Mouse (Mus musculus) CH12.LX (cell line): ENCODE data around the gene Pilra. TPM values are rescaled to one million over a fixed set of nuclear protein-coding genes. Genes with fewer than 3 reads are reported as not detected.

Experiments
- DNase-seq: peaks from one replicate; pipeline ENCODE4 v3.0.0-alpha.2; 2013; ENCODE audit errors: extremely low read depth
- H3K27ac ChIP-seq: 2 replicates; pipeline ENCODE4 v1.5.1; 2012; ENCODE audit warnings: low read depth, mild to moderate bottlenecking, control low read depth, moderate library complexity; ENCODE audit not compliant: insufficient read depth
- H3K27me3 ChIP-seq: replicated peaks from 2 replicates; pipeline ENCODE3; 2012; ENCODE audit warnings: inconsistent platforms
- H3K36me3 ChIP-seq, 2 experiments: replicated peaks in 1 of 2; 2 replicates each; pipeline versions ENCODE3 to v1.6.1; 2012; ENCODE audit warnings: inconsistent platforms in 1 of 2, low read length in 1 of 2, mild to moderate bottlenecking in 1 of 2, mixed read lengths in 1 of 2, moderate library complexity in 1 of 2; ENCODE audit not compliant: control insufficient read depth in 1 of 2, insufficient read depth in 1 of 2
- H3K4me1 ChIP-seq, 2 experiments: 2 replicates each; pipeline ENCODE4 v1.6.1; 2012; ENCODE audit warnings: inconsistent platforms in 1 of 2, moderate library complexity in 1 of 2; ENCODE audit not compliant: insufficient read depth in 2 of 2, control insufficient read depth in 1 of 2
- H3K4me2 ChIP-seq: 2 replicates; pipeline ENCODE4 v1.6.1; 2012; ENCODE audit warnings: low read depth, mild to moderate bottlenecking, control low read depth; ENCODE audit not compliant: poor library complexity, insufficient read depth, severe bottlenecking
- H3K4me3 ChIP-seq, 3 experiments: fragments of 150-350 bp in 1 of 3; sonication (generic) in 1 of 3; replicated peaks in 1 of 3; 2 replicates each; pipeline versions ENCODE3 to v1.5.1; 2011 to 2012; ENCODE audit warnings: low read depth in 2 of 3, low read length in 2 of 3, mild to moderate bottlenecking in 2 of 3, moderate library complexity in 2 of 3, control low read depth in 1 of 3, improper control_type of control experiment in 1 of 3, inconsistent platforms in 1 of 3, mixed read lengths in 1 of 3; ENCODE audit not compliant: poor library complexity in 1 of 3
- H3K79me2 ChIP-seq: replicated peaks from 2 replicates; pipeline ENCODE4 v1.6.1; 2012; ENCODE audit warnings: mild to moderate bottlenecking, moderate library complexity; ENCODE audit not compliant: control insufficient read depth, poor library complexity, insufficient read depth, severe bottlenecking; ENCODE audit errors: extremely low read depth
- H3K9ac ChIP-seq: 2 replicates; pipeline ENCODE4 v1.6.1; 2012; ENCODE audit warnings: low read depth, mild to moderate bottlenecking, control low read depth, moderate library complexity; ENCODE audit not compliant: insufficient read depth
- H3K9me3 ChIP-seq: replicated peaks from 2 replicates; pipeline ENCODE3; 2012; ENCODE audit warnings: low read length, inconsistent platforms, mixed read lengths
- CHD2 ChIP-seq: IDR thresholded peaks from 2 replicates; pipeline ENCODE4 v1.6.1; 2011; ENCODE audit warnings: low read length, improper control_type of control experiment
- CTCF ChIP-seq, 2 experiments: IDR thresholded peaks in 1 of 2; conservative IDR thresholded peaks in 1 of 2; 2 replicates each; pipeline ENCODE4 v1.5.1; 2011 to 2012; ENCODE audit warnings: low read depth in 2 of 2, low read length in 2 of 2, improper control_type of control experiment in 1 of 2, inconsistent platforms in 1 of 2, mild to moderate bottlenecking in 1 of 2, moderate library complexity in 1 of 2
- ELF1 ChIP-seq: IDR thresholded peaks from 2 replicates; pipeline ENCODE4 v1.6.1; 2014; ENCODE audit warnings: low read depth, mild to moderate bottlenecking, inconsistent platforms, low read length, improper control_type of control experiment
- EP300 ChIP-seq: IDR thresholded peaks from 2 replicates; pipeline ENCODE4 v1.6.1; 2011; ENCODE audit warnings: low read length, improper control_type of control experiment
- ETS1 ChIP-seq: conservative IDR thresholded peaks from 2 replicates; pipeline ENCODE4 v1.6.1; 2012; ENCODE audit warnings: low read depth, mild to moderate bottlenecking, inconsistent platforms, low read length, improper control_type of control experiment, moderate library complexity
- GABPA ChIP-seq: IDR thresholded peaks from 2 replicates; pipeline ENCODE4 v1.6.1; 2012; ENCODE audit warnings: low read depth, low read length, improper control_type of control experiment, inconsistent platforms; ENCODE audit not compliant: insufficient replicate concordance
- HCFC1 ChIP-seq: IDR thresholded peaks from 2 replicates; pipeline ENCODE4 v1.6.1; 2012; ENCODE audit warnings: low read depth, mild to moderate bottlenecking, inconsistent platforms, low read length, improper control_type of control experiment
- IRF4 ChIP-seq: IDR thresholded peaks from 2 replicates; pipeline ENCODE4 v1.6.1; 2014; ENCODE audit warnings: low read depth, mild to moderate bottlenecking, inconsistent platforms, low read length, improper control_type of control experiment
- JUN ChIP-seq: IDR thresholded peaks from 2 replicates; pipeline ENCODE4 v1.6.1; 2011; ENCODE audit warnings: low read depth, mild to moderate bottlenecking, low read length, improper control_type of control experiment, moderate library complexity; ENCODE audit not compliant: insufficient read depth
- JUND ChIP-seq: conservative IDR thresholded peaks from 2 replicates; pipeline ENCODE4 v1.6.1; 2011; ENCODE audit warnings: low read depth, low read length, improper control_type of control experiment
- KAT2A ChIP-seq: IDR thresholded peaks from 2 replicates; pipeline ENCODE4 v1.6.1; 2012; ENCODE audit warnings: low read length, improper control_type of control experiment, inconsistent platforms; ENCODE audit not compliant: insufficient replicate concordance
- MAFK ChIP-seq: IDR thresholded peaks from 2 replicates; pipeline ENCODE4 v1.6.1; 2011; ENCODE audit warnings: low read length, improper control_type of control experiment; ENCODE audit not compliant: insufficient replicate concordance
- MYC ChIP-seq: IDR thresholded peaks from 2 replicates; pipeline ENCODE4 v1.6.1; 2011; ENCODE audit warnings: low read depth, mild to moderate bottlenecking, improper control_type of control experiment, low read length
- NRF1 ChIP-seq: IDR thresholded peaks from 2 replicates; pipeline ENCODE4 v1.6.1; 2014; ENCODE audit warnings: low read depth, mild to moderate bottlenecking, inconsistent platforms, low read length, improper control_type of control experiment, moderate library complexity
- PAX5 ChIP-seq: IDR thresholded peaks from 2 replicates; pipeline ENCODE4 v1.6.1; 2012; ENCODE audit warnings: low read length, inconsistent platforms, mixed read lengths
- POLR2A ChIP-seq: IDR thresholded peaks from 2 replicates; pipeline ENCODE4 v1.6.1; 2011; ENCODE audit warnings: low read depth, mild to moderate bottlenecking, improper control_type of control experiment, low read length
- RCOR1 ChIP-seq: conservative IDR thresholded peaks from 2 replicates; pipeline ENCODE4 v1.6.1; 2012; ENCODE audit warnings: low read depth, mild to moderate bottlenecking, inconsistent platforms, low read length, improper control_type of control experiment
- SMC3 ChIP-seq: IDR thresholded peaks from 2 replicates; pipeline ENCODE4 v1.6.1; 2011; ENCODE audit warnings: low read depth, low read length, improper control_type of control experiment
- UBTF ChIP-seq: IDR thresholded peaks from 2 replicates; pipeline ENCODE4 v1.6.1; 2012; ENCODE audit warnings: low read depth, mild to moderate bottlenecking, inconsistent platforms, low read length, improper control_type of control experiment, moderate library complexity
- ZNF384 ChIP-seq: IDR thresholded peaks from 2 replicates; pipeline ENCODE4 v1.6.1; 2012; ENCODE audit warnings: low read depth, low read length, improper control_type of control experiment, inconsistent platforms
- dilution Hi-C: fragments of 300-500 bp; cut with MboI; formaldehyde crosslinking; loops from 2 replicates; pipeline ENCODE4 v1.14.3; 2020; ENCODE audit warnings: low sequenced_read_pairs; ENCODE audit not compliant: extremely low pct_unique_long_range_greater_than_20kb, extremely low pct_ligation_motif_present
- in situ Hi-C: fragments of 300-500 bp; cut with MboI; formaldehyde crosslinking; loops from 3 replicates; pipeline ENCODE4 v1.14.3; 2019; ENCODE audit warnings: low sequenced_read_pairs, low pct_ligation_motif_present, low pct_unique_long_range_greater_than_20kb, mixed read lengths
- polyA plus RNA-seq: library from polyadenylated mRNA; unstranded; fragments of >175 nt; gene quantifications from 2 replicates; pipeline ENCODE4 v1.2.1, GENCODE M21; 2012; ENCODE audit warnings: low read depth; ENCODE audit not compliant: insufficient read length
- total RNA-seq, 2 experiments: library from RNA; depleted of rRNA; stranded (reverse); fragments of 300-350 nt in 1 of 2; fragments of >200 nt in 1 of 2; gene quantifications; 2 replicates each; pipeline ENCODE4 v1.2.3; 2012 to 2014

Pilra gene
- total and polyA plus RNA-seq, 3 experiments = 0.08 to 0.66 TPM; not detected in 1

DNA sequence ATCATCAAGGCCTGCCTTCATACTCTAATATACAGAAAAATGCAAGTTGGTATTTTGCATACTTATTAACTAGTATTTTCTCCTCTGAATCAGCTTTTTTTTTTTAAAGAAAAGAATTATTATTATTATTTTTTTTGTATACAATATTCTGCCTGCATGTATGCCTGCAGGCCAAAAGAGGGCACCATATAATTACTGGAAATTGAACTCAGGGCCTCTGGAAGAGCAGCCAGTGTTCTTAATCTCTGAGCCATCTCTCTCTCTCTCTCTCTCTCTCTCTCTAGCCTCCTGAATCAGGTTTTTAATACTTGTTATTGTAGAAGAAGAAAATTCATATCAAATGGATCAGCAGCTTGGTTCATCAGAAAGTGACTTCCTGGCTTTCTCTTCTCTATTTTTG, 44.5 kb downstream of the Pilra start (continued):
- TF ChIP-seq KAT2A (no peak), POLR2A (no peak), UBTF (no peak), ELF1 (no peak), RCOR1 (no peak), HCFC1 (no peak), MYC (no peak), PAX5 (no peak), JUN (no peak), EP300 (no peak), JUND (no peak), GABPA (no peak), MAFK (no peak), NRF1 (no peak)
- TF ChIP-seq, all 38 proteins: peak for 5

DNA sequence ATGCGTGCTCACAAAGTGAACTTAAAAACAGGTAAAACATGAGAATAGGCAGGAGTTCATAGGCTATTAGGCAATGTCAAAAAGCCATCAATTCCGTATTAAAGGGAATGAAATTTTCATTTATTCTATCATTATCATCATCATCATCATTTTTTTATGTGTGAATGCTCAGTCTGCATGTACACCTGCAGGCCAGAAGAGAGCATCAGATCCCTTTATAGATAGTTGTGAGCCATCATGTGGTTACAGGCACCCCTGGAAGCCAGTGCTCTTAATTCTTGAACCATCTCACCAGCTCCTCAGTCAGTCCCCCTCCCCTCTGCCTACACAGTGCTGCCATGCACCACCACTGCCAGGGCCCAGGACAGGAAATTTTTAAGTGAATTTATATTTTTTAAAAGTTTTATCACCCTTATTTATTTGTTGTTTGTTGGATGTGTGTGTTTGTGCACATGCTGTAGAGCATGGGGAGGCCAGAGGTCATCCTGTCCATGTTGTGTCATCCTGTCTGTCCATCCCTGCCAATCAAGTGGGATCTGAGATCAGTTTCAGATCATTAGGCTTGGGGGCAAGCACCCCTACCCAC, 47.0 kb downstream of the Pilra start:
- Histone ChIP-seq H3K27ac (no peak overlapping the region), H3K9ac (no peak overlapping the region), H3K9me3 (peaks cover 2% of the 10 kb centered on the region), H3K36me3 (peaks cover 7 to 12% of the 10 kb centered on the region in 2 experiments), H3K4me3 (no peak overlapping the region), H3K27me3 (no peaks in the 10 kb centered on the region), H3K4me2 (no peak overlapping the region), H3K79me2 (peaks cover 18% of the 10 kb centered on the region), H3K4me1 (peaks cover 11 to 18% of the 10 kb centered on the region in 2 experiments)
- TF ChIP-seq CTCF (conservative IDR thresholded peaks at IDR 0.05 in 1 of 2, IDR thresholded peaks at IDR 0.05 in 1 of 2; ENCODE audit: low read depth in 2 of 2, low read length in 2 of 2) (peak in 1 of 2 experiments; percentile 37; a peak in 2 of 4 replicates), IRF4 (no peak), CHD2 (no peak), MAFK (no peak), KAT2A (no peak), SMC3 (0 out of 2 replicates have a peak, but pooled peaks have one; percentile 5)
- no peak for DNase-seq
- in situ Hi-C loops = no loop called here
- dilution Hi-C loops = no loop called here

DNA sequence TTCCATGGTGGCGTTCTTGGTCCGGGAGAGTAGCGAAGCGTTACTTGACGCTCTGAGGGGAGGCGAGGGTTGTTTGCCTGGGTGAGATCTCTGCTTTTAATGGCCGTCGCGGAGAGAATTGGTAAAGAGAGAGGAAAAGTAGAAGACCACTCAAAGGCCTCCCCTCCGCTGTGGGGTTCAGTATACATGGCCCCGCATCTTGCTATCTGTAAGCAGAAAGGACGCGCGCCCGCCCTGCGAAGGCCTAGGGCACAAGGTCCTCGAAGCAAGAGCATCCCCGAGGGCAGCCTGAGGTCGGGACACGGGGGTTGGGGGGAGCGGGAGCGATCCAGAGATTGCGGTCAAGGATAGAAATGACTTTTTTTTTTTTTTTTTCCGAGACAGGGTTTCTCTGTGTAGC, 47.9 kb downstream of the Pilra start:
- H3K9me3 ChIP-seq = peaks cover 2% of the 10 kb centered on the region
- in situ Hi-C loops = no loop called here
- H3K36me3 ChIP-seq = peaks cover 10 to 21% of the 10 kb centered on the region in 2 experiments
- H3K27me3 ChIP-seq = no peaks in the 10 kb centered on the region
- H3K79me2 ChIP-seq = peaks cover 27% of the 10 kb centered on the region
- dilution Hi-C loops = no loop called here
- no peak for TF ChIP-seq ZNF384
- no peak for TF ChIP-seq CHD2
- TF ChIP-seq MYC = no peak
- no peak for TF ChIP-seq ETS1
- no peak overlapping the region for H3K27ac ChIP-seq
- no peak overlapping the region for H3K4me3 ChIP-seq
- no peak for DNase-seq
- no peak overlapping the region for H3K4me2 ChIP-seq
- H3K9ac ChIP-seq = no peak overlapping the region
- peaks cover 17 to 27% of the 10 kb centered on the region in 2 experiments for H3K4me1 ChIP-seq
